Mouse (Mus musculus) intestine, embryonic 16.5 days (tissue): ENCODE results near the gene Plek. TPM values are rescaled to one million over a fixed set of nuclear protein-coding genes. Genes with fewer than 3 reads are reported as not detected.
"Not testable (repeated sequence)": the region's sequence is repeated elsewhere in the genome, so short reads cannot be mapped to it uniquely, and the experiment has no call there.

ENCODE experiments used
- ATAC-seq: fragments of 200-750 bp; cut with Nextera tagmentation; 2 replicates; pipeline ENCODE4 v1.8.0; 2017; ENCODE audit warnings: moderate TSS enrichment, moderate library complexity
- H3K27ac ChIP-seq: fragments of 300-500 bp; sonication (generic); 2 replicates; pipeline ENCODE4 v1.5.1; 2014; ENCODE audit warnings: mild to moderate bottlenecking, low read length
- H3K27me3 ChIP-seq: fragments of 300-500 bp; sonication (generic); replicated peaks from 2 replicates; pipeline ENCODE4 v1.6.1; 2014; ENCODE audit warnings: low read length, control low read depth, mixed read lengths; ENCODE audit not compliant: control insufficient read depth, insufficient read depth
- H3K36me3 ChIP-seq: fragments of 300-500 bp; sonication (generic); 2 replicates; pipeline ENCODE4 v1.6.1; 2014; ENCODE audit warnings: low read length, control low read depth; ENCODE audit not compliant: control insufficient read depth, insufficient read depth
- H3K4me1 ChIP-seq: fragments of 300-500 bp; sonication (generic); 2 replicates; pipeline ENCODE4 v1.6.1; 2014; ENCODE audit warnings: low read length, control low read depth, mixed read lengths; ENCODE audit not compliant: control insufficient read depth, insufficient read depth
- H3K4me2 ChIP-seq: fragments of 300-500 bp; sonication (generic); 2 replicates; pipeline ENCODE4 v1.6.1; 2014; ENCODE audit warnings: low read depth, low read length, control low read depth
- H3K4me3 ChIP-seq: fragments of 300-500 bp; sonication (generic); 2 replicates; pipeline ENCODE4 v1.5.1; 2014; ENCODE audit warnings: mild to moderate bottlenecking, low read length
- H3K9ac ChIP-seq: fragments of 300-500 bp; sonication (generic); 2 replicates; pipeline ENCODE4 v1.6.1; 2014; ENCODE audit warnings: low read depth, low read length
- H3K9me3 ChIP-seq: fragments of 300-500 bp; sonication (generic); 2 replicates; pipeline ENCODE4 v1.6.1; 2016; ENCODE audit warnings: low read length, control low read depth; ENCODE audit not compliant: control insufficient read depth
- WGBS: fragments of 180-500 bp; shearing (Covaris S2); extraction: QIAGEN DNeasy Blood & Tissue Kit; methylation state at CpG from one replicate; pipeline ENCODE4 v1.1.7; 2014; 5-methylcytosine and 5-hydroxymethylcytosine counted together
- polyA plus RNA-seq: library from polyadenylated mRNA; unstranded; fragments of >200 nt; fragmentation: Nextera tagmentation; extraction: Ambion mirVana; gene quantifications from 2 replicates; pipeline ENCODE4 v1.2.1, GENCODE M21; 2015

Gene Plek
- 2.2 TPM in 2 replicates for polyA plus RNA-seq

GRCm38 (mm10) chr11:17051545-17052475 is at the start of gene Plek, which contains the start of gene Cnrip1:
Gene Plek, minus strand, starts transcription at chr11:17052381.
Gene Cnrip1, plus strand, starts transcription at chr11:17051586.
- no peaks in the 10 kb centered on the region for H3K9me3 ChIP-seq
- under 1% methylated on average over 37 of the region's 38 CpGs for WGBS
- H3K4me3 ChIP-seq: peak within 1 kb of the TSS; percentile 56
- H3K9ac ChIP-seq: peak within 1 kb of the TSS; percentile 73
- no peaks in the 10 kb centered on the region for H3K4me1 ChIP-seq
- no peaks in the 10 kb centered on the region for H3K36me3 ChIP-seq
- peak; percentile 94 for ATAC-seq
- peak within 1 kb of the TSS; percentile 68 for H3K27ac ChIP-seq
- H3K27me3 ChIP-seq: no peaks in the 10 kb centered on the region
- peak within 1 kb of the TSS; percentile 55 for H3K4me2 ChIP-seq

DNA sequence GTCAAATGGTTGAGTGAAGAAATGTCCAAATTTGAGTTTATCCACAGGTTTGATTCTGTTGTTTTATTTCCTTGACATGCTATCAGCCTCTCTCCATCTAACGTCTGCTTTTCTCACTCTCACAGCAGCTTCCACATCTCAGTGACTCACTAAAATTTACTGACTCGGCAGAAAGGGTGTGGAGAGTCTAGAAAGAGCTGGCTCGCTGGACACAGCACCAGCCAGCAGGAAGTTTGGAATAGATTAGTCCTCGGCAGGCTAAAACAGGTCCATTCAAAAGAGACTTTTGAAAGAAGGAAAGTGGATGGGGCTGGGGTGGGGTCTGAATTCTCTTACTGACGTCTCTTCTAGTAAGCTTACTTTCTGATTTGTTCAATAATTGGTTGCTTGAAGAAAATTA is 33.9 kb upstream of the Plek start:
- Histone ChIP-seq H3K27ac (no peak overlapping the region), H3K27me3 (no peaks in the 10 kb centered on the region), H3K36me3 (no peaks in the 10 kb centered on the region), H3K9ac (no peak overlapping the region), H3K9me3 (no peaks in the 10 kb centered on the region), H3K4me1 (no peaks in the 10 kb centered on the region), H3K4me2 (no peak overlapping the region), H3K4me3 (no peak overlapping the region)
- 21% methylated on average over 5 of the region's 5 CpGs for WGBS
- ATAC-seq: no peak

DNA sequence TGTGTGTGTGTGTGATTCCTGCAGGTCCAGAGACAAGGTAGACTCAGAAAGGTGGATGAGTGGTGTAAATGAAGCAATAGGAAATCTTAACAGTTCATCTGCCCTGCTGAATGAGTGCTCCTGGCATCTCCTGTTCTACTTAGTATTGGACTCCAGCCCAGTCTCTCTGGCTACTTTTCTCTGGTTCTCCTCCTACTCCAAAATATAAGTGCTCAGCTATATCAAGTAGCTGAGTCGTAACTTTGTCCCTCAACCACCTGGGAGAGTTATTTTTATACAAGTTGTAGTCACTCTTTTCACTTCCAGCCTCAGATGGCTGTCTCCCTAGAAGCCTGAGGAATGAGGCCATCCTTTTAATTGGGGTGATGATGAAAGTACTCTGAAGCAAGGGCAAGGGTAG is 31.7 kb upstream of the Plek start:
- no peaks in the 10 kb centered on the region for H3K4me1 ChIP-seq
- H3K9me3 ChIP-seq: no peaks in the 10 kb centered on the region
- H3K4me3 ChIP-seq: no peak overlapping the region
- H3K27me3 ChIP-seq: no peaks in the 10 kb centered on the region
- H3K36me3 ChIP-seq: no peaks in the 10 kb centered on the region
- H3K9ac ChIP-seq: no peak overlapping the region
- WGBS: 66% methylated on average over 1 of the region's 1 CpGs
- H3K27ac ChIP-seq: no peak overlapping the region
- no peak overlapping the region for H3K4me2 ChIP-seq
- no peak for ATAC-seq

DNA sequence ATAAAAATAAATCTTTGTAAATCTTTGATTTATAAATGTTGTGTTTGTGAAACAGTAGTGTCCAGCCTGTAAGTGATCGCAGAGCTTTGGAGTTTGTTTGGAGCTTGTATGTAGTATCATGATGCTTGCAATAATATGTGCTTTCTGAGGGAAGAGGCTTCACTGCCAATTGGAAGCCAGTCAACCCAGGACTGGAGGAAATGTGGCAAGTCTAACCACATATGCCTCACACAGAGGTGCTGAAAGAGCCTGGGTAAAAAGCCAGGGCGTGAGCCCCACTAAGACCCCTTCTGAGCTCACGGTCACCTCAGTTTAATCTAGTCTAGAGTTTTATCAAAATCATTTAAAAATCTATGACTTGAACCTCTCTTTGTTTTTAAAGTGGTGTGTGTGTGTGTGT is 31.3 kb upstream of the Plek start:
- ATAC-seq: no peak
- WGBS: 93% methylated on average over 3 of the region's 3 CpGs

GRCm38 (mm10) chr11:17082953-17083352 is 30.8 kb upstream of the Plek start:
- Histone ChIP-seq H3K36me3 (no peaks in the 10 kb centered on the region), H3K27ac (no peak overlapping the region), H3K4me2 (no peak overlapping the region), H3K9me3 (no peaks in the 10 kb centered on the region), H3K4me3 (no peak overlapping the region), H3K4me1 (no peaks in the 10 kb centered on the region), H3K9ac (no peak overlapping the region), H3K27me3 (no peaks in the 10 kb centered on the region)
- ATAC-seq: no peak
- 48% methylated on average over 2 of the region's 2 CpGs for WGBS

More for the DNA sequence above, 31.3 kb upstream of the Plek start:
- H3K27ac ChIP-seq: no peak overlapping the region
- H3K9ac ChIP-seq: no peak overlapping the region
- no peaks in the 10 kb centered on the region for H3K9me3 ChIP-seq
- H3K36me3 ChIP-seq: no peaks in the 10 kb centered on the region
- H3K4me3 ChIP-seq: no peak overlapping the region
- H3K4me1 ChIP-seq: no peaks in the 10 kb centered on the region
- no peaks in the 10 kb centered on the region for H3K27me3 ChIP-seq
- H3K4me2 ChIP-seq: no peak overlapping the region

GRCm38 (mm10) chr11:17082086-17082485 is 29.9 kb upstream of the Plek start:
- no peaks in the 10 kb centered on the region for H3K9me3 ChIP-seq
- H3K4me1 ChIP-seq: no peaks in the 10 kb centered on the region
- H3K27me3 ChIP-seq: no peaks in the 10 kb centered on the region
- ATAC-seq: no peak
- no peak overlapping the region for H3K27ac ChIP-seq
- 54% methylated on average over 3 of the region's 3 CpGs for WGBS
- H3K9ac ChIP-seq: no peak overlapping the region
- H3K4me3 ChIP-seq: no peak overlapping the region
- no peaks in the 10 kb centered on the region for H3K36me3 ChIP-seq
- H3K4me2 ChIP-seq: no peak overlapping the region

DNA sequence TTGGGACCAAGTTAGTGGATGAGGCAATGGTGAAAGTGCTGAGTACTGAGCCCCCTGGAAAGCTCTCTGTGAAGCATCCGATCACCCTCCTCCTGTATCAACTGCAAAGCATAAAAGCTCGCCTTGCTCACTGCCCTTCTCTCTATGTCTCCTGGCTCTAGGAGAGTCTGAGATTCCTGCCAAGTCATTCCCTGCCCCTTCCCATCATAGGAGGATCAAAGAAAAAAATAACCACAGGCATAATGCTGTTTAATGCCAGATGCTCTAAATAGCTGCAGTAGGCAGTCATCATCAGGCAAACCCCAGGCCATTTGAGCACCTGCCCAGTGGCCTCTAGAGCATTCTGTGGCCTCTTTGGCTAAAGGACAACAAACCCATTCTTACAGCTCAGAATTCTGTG is 23.5 kb upstream of the Plek start:
- Histone ChIP-seq H3K9ac (no peak overlapping the region), H3K4me1 (no peaks in the 10 kb centered on the region), H3K36me3 (no peaks in the 10 kb centered on the region), H3K27me3 (no peaks in the 10 kb centered on the region), H3K27ac (no peak overlapping the region), H3K4me3 (no peak overlapping the region), H3K4me2 (no peak overlapping the region), H3K9me3 (no peaks in the 10 kb centered on the region)
- 93% methylated on average over 2 of the region's 2 CpGs for WGBS
- no peak for ATAC-seq

- H3K27me3 ChIP-seq, H3K9ac ChIP-seq, H3K4me1 ChIP-seq, H3K36me3 ChIP-seq, H3K9me3 ChIP-seq, H3K4me2 ChIP-seq, H3K4me3 ChIP-seq, H3K27ac ChIP-seq, ATAC-seq: not testable (repeated sequence)
- WGBS: 93% methylated on average over 2 of the region's 2 CpGs
These were observed 17.2 kb upstream of the Plek start for GRCm38 (mm10) chr11:17069360-17069759.

DNA sequence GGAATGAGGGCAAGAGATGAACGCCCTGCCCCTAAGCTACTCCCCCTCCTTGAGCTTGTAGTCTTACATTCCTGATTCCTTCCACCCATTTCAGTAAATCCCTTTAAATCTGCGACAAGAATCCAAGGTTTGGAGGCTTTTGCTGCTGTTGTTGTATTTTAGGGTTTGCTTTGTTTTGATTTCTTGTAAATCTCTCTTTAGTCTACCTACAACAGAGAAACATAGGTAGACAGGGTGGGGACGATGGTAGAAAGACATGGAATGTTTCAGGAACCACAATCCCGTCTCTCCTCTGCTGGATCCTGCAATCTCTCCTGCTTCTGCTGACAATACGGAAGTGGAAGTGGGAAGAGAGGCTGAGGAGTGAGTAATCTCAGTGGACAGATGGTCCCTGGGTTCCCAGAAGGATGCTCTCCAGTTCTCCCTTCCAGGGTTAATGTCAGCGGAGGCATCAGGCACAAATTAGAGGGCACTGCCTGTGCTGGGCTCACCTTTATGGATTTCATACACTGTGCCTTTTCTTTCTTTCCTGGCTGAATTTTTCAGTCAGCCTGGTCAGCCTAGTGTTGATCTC is 382 bp upstream of the Plek start:
- 14% methylated on average over 6 of the region's 6 CpGs for WGBS
- Histone ChIP-seq H3K27me3 (no peaks in the 10 kb centered on the region), H3K9ac (peak overlapping the region; percentile 73), H3K27ac (peak overlapping the region; percentile 68; the same call in 1 of the 2 replicates), H3K4me3 (peak overlapping the region; percentile 56), H3K4me2 (peak overlapping the region; percentile 55), H3K4me1 (no peaks in the 10 kb centered on the region), H3K36me3 (no peaks in the 10 kb centered on the region), H3K9me3 (no peaks in the 10 kb centered on the region)
- no peak for ATAC-seq
